15 mouse cellular contexts compared by ENCODE assay signal in genomic region chr12:51493476-51493875, GRCm38 (mm10).
"Had no signal": no experiment of that assay in that cellular context is flagged by ENCODE, and none has a peak within 500 bp of the region (broad histone marks: within the 10 kb centered on the region; RNA-seq: fewer than 3 reads in every experiment).

No protein-coding gene starts in this region.

- H3K27me3 ChIP-seq: limb, embryonic 13.5 days; liver, embryonic 15.5 days; neural tube, embryonic 15.5 days; stomach, embryonic 15.5 days had no signal

- H3K27ac ChIP-seq: limb, embryonic 13.5 days; liver, embryonic 15.5 days; midbrain, embryonic 10.5 days; neural tube, embryonic 15.5 days; stomach, embryonic 15.5 days had no signal

- H3K9ac ChIP-seq: limb, embryonic 13.5 days; liver, embryonic 15.5 days; lung, embryonic 14.5 days; neural tube, embryonic 15.5 days; stomach, embryonic 15.5 days had no signal

- H3K4me2 ChIP-seq: limb, embryonic 13.5 days; liver, embryonic 11.5 days; liver, embryonic 15.5 days; lung, embryonic 14.5 days; neural tube, embryonic 15.5 days; stomach, embryonic 15.5 days had no signal

- H3K4me1 ChIP-seq: midbrain, embryonic 10.5 days; neural tube, embryonic 15.5 days; stomach, embryonic 15.5 days had no signal

- DNase-seq: left cerebral cortex, postnatal 4 days; lung, embryonic 14.5 days; lung, postnatal 10 days; lung, postnatal 4 days; midbrain, embryonic 14.5 days; retina, postnatal 1 day; right cerebral cortex, postnatal 4 days; thymus, postnatal 4 days had no signal

- H3K4me3 ChIP-seq: limb, embryonic 13.5 days; liver, embryonic 15.5 days; midbrain, embryonic 10.5 days; myocyte; neural tube, embryonic 15.5 days; stomach, embryonic 15.5 days had no signal

- H3K9me3 ChIP-seq: limb, embryonic 13.5 days; liver, embryonic 15.5 days; midbrain, embryonic 10.5 days; neural tube, embryonic 15.5 days; stomach, embryonic 15.5 days had no signal

- H3K36me3 ChIP-seq: limb, embryonic 13.5 days; liver, embryonic 15.5 days; midbrain, embryonic 10.5 days; neural tube, embryonic 15.5 days; stomach, embryonic 15.5 days had no signal
